Mouse (Mus musculus) left cerebral cortex, adult 9 months (tissue): ENCODE data around the gene Nlrp6.
"Not testable (repeated sequence)": the region's sequence is repeated elsewhere in the genome, so short reads cannot be mapped to it uniquely, and the experiment has no call there.

Source experiments
- DNase-seq, 2 experiments: peaks; one replicate each; pipeline ENCODE4 v3.0.0; 2022; ENCODE audit warnings: low spot score in 2 of 2

Gene Nlrp6

GRCm38 (mm10) chr7:140920418-140921029 is at the start of gene Nlrp6:
Nlrp6 (plus strand) TSS chr7:140920902.
- DNase-seq: no peak

GRCm38 (mm10) chr7:140874224-140874623 is 46.5 kb upstream of the Nlrp6 start:
- DNase-seq: no peak

GRCm38 (mm10) chr7:140877364-140877763 is 43.3 kb upstream of the Nlrp6 start:
- no peak for DNase-seq

GRCm38 (mm10) chr7:140879355-140879754 is 41.3 kb upstream of the Nlrp6 start:
- DNase-seq: no peak

- no peak for DNase-seq
Observed at GRCm38 (mm10) chr7:140880419-140880818, 40.3 kb upstream of the Nlrp6 start.

GRCm38 (mm10) chr7:140880865-140881515 is 39.7 kb upstream of the Nlrp6 start:
- DNase-seq: no peak

- peak; percentile 80 to 94 for DNase-seq
Observed at GRCm38 (mm10) chr7:140881696-140882468, 38.8 kb upstream of the Nlrp6 start, which contains the start of the genes Psmd13 and Sirt3. Psmd13 (plus strand) TSS chr7:140881968. Sirt3 (minus strand) TSS chr7:140882309.

GRCm38 (mm10) chr7:140882469-140882803 is 38.3 kb upstream of the Nlrp6 start:
- no peak for DNase-seq

GRCm38 (mm10) chr7:140890636-140891035 is 30.1 kb upstream of the Nlrp6 start:
- DNase-seq: not testable (repeated sequence)

- no peak for DNase-seq
Observed at GRCm38 (mm10) chr7:140894031-140894430, 26.7 kb upstream of the Nlrp6 start.

GRCm38 (mm10) chr7:140894611-140895010 is 26.1 kb upstream of the Nlrp6 start:
- DNase-seq: no peak

GRCm38 (mm10) chr7:140897863-140898262 is 22.8 kb upstream of the Nlrp6 start:
- no peak for DNase-seq

GRCm38 (mm10) chr7:140899121-140899520 is 21.6 kb upstream of the Nlrp6 start:
- no peak for DNase-seq

GRCm38 (mm10) chr7:140900220-140900619 is 20.5 kb upstream of the Nlrp6 start, which contains the start of gene Cox8b:
Cox8b (minus strand) TSS chr7:140900446.
- no peak for DNase-seq

GRCm38 (mm10) chr7:140902036-140902875 is 18.4 kb upstream of the Nlrp6 start:
- DNase-seq: no peak

- DNase-seq: peak in 1 of 2 experiments; percentile 74
Observed at GRCm38 (mm10) chr7:140903212-140903611, 17.5 kb upstream of the Nlrp6 start.

- no peak for DNase-seq
Observed at GRCm38 (mm10) chr7:140905642-140906081, 15.0 kb upstream of the Nlrp6 start.

GRCm38 (mm10) chr7:140907131-140907530 is 13.6 kb upstream of the Nlrp6 start:
- no peak for DNase-seq

- no peak for DNase-seq
Observed at GRCm38 (mm10) chr7:140907697-140908096, 13.0 kb upstream of the Nlrp6 start.

- DNase-seq: no peak
Observed at GRCm38 (mm10) chr7:140908181-140908580, 12.5 kb upstream of the Nlrp6 start.

- DNase-seq: peak in 1 of 2 experiments; percentile 63
Observed at GRCm38 (mm10) chr7:140908634-140909107, 12.0 kb upstream of the Nlrp6 start.
